Mouse (Mus musculus): Measurements from ENCODE around the gene Dcun1d5. TPM values are rescaled to one million over a fixed set of nuclear protein-coding genes. Genes with fewer than 3 reads are reported as not detected.
"Not testable (repeated sequence)": the region's sequence is repeated elsewhere in the genome, so short reads cannot be mapped to it uniquely, and the experiment has no call there.

Gene Dcun1d5
- total RNA-seq (2014; fragmentation: Nextera tagmentation): 61.2 and 95.5 TPM in 2 replicates
- 90.2 and 101 TPM in 2 replicates for total RNA-seq (2017)

DNA sequence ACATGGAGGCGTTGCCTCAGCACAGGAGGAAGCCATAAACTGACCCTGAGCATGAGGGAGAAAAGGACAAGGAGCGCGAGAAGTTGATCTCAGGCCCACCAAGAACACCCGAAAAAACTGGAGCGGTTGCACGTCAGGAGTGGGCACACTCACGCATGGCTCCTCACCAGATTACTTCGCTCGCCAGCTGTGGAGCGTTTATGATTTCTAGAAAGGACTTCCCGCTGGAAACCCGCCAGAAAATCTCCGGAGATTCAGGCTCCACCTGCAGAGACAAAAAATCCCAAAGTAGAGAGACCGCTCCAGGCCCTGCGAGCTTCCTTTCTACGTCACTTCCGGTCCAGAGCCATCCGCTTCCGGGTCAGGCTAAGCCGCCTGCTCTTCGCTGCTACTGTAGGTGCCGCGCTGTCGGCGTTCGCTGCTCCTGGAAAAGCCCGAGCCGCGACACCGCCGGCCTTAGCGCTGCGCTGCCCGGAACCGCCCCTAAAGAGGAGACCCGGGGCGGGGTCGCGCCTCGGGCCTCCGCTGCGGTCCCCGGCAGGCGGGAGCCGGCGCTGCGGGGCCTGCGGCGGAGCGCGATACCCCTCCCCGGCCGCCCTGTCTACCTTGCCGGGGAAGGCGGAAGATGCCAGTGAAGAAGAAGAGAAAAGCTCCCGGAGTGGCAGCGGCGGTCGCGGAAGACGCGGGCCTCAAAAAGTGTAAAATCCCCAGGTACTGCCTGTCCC, at the start of gene Dcun1d5, which contains the start of gene Dync2h1:
TSS of gene Dcun1d5 (plus strand) at position 349 of the 725 bp plus-strand sequence.
TSS of gene Dync2h1 (minus strand) at position 275 of the 725 bp plus-strand sequence.
- ATAC-seq (replicated peaks; ENCODE audit: poor library complexity, severe bottlenecking): peak; percentile 92

DNA sequence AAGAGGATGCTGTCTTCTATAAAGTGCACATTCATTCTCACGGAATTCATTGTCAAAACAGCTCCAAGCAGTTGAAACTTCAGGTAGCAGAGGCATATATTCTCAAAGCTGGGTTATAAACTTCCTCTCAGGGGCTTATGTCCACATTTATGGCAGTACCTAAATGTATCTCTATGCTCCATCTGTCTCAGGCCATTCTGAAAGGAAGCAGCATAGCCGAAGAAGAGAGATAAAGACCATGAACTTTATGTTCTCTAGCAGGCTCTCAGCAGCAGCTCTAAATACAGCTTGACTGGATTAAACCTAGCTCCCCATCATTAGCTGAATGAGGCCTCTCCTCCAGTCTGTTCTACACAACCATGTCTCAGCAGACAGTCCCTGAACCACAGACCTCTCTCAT, 29.9 kb upstream of the Dcun1d5 start:
- ATAC-seq (replicated peaks; ENCODE audit: poor library complexity, severe bottlenecking): no peak

DNA sequence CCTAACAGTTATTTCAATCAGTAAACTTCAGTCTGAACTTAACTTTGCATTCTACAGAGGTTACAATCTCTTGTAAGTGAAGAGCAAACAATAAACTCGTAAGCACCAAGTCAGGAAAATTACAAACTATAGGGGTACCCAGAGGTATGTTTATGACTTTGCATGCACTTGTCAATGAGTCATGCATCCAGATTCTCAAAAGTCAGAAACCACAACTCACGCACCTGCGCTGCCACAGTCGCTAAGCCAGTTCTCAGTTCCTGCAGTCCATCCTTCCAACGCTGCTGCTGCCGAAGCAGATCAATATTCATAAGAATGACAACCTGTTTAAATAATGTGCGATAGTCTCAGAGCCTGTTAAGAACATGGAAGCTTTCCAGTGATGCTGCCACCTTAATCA, 25.7 kb upstream of the Dcun1d5 start:
- ATAC-seq (replicated peaks; ENCODE audit: poor library complexity, severe bottlenecking): no peak

DNA sequence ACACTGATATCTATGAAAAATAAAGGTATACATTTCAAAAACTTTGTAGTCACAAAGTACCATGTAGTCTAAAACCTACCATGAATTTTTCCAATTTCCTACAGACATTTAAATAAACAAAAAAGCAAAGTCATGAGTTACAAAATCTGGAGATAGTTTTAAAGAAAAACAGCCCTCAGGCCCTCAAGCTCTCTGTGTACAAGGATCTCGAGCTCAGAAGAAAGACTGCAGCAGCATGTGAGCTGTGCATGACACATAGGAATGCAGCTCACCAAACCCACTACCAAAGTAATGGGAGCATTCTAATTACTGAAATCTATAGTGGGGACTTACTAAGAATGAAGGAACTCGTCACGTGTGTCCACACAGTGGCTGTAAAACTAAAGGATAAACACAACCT, 24.6 kb upstream of the Dcun1d5 start:
- no peak for ATAC-seq (replicated peaks; ENCODE audit: poor library complexity, severe bottlenecking)

DNA sequence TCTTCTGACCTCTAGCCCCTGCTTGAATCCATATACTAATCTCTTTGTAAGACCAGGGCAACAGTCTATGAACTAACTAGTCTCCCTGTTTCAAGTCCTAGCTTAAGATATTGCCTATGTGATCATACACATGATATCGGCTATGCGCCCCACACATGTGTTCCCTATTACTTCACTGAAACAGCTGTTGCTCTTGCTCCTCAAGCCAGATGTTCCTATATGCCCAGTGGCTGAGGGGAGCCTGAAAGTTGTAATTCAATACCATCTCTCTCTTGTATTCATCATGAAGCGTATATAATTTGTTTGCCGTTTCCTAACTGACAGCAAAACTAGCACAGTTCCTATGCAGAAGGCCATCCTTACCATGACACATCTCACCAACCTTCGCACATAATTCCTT, 23.6 kb upstream of the Dcun1d5 start:
- no peak for ATAC-seq (replicated peaks; ENCODE audit: poor library complexity, severe bottlenecking)

DNA sequence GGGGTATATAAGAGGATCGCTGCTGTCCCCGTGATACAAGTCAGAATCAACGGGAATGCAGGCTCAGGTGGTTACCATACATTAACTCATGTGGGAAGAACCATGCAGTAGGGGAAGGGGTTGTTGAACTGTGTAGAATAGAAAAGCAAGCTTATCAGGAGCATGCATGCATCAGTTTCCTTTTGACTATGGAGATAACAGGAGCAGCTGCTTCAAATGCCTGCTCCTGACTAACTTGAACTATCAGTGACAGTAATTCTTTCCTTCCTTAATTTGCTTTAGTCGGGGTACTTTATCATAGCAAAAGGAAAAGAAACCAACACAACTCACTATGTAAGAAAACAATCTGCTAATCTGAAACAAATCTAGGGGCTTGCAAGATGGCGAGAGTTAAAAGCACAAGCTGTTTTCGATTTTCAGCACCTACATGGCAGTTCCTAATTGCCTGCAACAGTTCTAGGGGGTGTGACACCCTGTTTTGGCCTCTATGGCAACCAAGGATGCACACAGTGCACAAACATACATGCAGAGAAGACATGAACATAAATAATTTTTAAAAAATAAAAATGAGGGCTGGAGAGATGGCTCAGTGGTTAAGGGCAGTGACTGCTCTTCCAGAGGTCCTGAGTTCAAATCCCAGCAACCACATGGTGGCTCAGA, 16.9 kb upstream of the Dcun1d5 start:
- ATAC-seq (replicated peaks; ENCODE audit: poor library complexity, severe bottlenecking): no peak

DNA sequence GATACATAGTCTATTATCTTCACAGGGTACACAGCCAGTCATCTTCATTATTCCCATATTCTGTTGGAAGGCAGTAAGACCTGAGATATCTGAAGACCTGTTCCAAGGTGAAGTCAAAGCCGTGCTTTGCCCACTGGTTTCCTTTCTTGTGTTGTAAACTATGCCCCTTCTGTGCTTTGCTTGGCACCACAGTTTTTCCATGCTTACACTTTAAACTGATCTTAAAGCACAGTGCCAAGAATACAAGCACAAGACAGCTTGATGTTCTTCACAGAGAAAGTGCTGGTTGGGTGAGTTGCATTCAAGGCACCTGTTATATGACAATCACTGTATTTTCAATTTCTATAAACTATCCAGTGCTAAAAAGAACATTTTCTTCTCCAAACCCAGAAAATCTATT, 10.6 kb upstream of the Dcun1d5 start:
- no peak for ATAC-seq (replicated peaks; ENCODE audit: poor library complexity, severe bottlenecking)

DNA sequence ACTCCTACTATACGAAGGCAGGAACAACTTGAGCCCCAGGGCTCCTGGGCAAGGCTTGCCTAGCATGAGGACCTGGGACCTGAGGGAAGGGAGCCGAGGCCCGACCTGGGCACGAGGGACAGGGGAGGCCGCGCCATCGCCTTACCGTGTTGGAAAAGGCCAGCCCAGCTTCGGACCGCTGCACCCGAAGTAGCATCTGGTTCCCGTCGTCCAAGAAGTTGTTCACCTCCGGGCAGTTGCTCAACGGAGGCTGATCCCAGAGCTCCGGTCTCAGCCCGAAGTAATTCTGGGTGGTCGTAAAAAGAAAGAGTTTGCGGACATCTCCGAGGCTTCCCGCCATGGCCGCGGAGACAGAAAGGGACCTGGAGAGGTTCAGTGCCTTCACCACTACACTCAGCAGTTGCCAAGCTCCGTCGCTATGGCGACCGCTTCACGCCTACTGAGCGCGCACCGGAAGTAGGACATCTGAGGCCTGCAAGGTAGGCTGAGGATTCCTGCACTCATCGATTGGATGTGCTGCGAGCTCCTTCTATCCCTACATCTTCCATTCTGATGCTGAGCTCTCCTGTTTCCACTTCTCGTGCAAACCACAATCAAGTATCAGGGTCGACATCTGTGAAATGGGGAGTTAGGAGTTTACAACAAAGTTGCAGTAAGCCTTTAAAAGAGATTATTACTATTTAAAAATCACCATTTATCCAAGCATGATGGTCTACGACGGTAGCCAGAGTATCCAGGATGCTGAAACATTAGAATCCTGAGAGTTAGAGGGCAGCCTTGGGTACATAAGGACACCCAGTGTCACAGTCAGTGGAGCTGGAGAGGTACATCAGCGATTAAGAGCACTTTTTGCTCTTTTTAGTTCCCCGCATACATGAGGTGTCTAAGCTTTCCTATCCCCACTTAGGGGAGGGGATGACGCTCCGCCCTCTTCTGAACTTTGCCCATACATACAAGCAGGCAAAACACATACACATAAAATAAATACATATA, 7.4 kb upstream of the Dcun1d5 start:
- peak; percentile 98 for ATAC-seq (replicated peaks; ENCODE audit: poor library complexity, severe bottlenecking)

DNA sequence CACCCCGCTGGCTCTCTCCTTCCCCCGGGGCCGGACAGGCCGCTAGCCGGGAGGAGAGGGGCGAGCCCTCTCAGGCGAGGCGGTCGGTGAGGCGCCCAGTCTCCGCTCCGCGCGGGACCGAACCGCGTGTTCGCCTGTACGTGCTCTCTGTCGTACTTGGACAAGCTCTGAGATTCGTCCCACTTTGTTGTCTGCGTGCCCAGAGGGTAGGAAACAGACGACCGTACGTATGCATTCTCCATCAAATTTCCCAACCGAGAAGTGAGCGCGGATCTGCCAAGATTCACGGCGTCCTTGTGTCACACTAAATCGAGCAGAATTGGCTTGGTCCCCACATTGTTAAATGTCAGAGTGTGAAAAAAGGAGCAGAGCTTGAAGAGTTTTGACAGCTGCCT, 574 bp downstream of the Dcun1d5 start:
- ATAC-seq (replicated peaks; ENCODE audit: poor library complexity, severe bottlenecking): peak; percentile 53; the same call in 1 of the 2 replicates

DNA sequence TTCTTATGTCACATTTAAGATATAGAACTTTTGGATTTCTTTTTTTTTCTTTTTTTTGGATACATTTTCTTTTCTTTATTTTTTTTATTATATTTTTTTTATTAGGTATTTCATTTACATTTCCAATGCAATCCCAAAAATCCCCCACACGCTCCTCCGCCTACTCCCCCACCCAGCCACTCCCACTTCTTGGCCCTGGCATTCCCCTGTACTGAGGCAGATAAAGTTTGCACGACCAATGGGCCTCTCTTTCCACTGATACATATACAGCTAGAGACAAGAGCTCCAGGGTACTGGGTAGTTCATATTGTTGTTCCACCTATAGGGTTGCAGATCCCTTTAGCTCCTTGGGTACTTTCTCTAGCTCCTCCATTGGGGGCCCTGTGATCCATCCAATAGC, 6.4 kb downstream of the Dcun1d5 start:
- not testable (repeated sequence) for ATAC-seq (replicated peaks; ENCODE audit: poor library complexity, severe bottlenecking)

DNA sequence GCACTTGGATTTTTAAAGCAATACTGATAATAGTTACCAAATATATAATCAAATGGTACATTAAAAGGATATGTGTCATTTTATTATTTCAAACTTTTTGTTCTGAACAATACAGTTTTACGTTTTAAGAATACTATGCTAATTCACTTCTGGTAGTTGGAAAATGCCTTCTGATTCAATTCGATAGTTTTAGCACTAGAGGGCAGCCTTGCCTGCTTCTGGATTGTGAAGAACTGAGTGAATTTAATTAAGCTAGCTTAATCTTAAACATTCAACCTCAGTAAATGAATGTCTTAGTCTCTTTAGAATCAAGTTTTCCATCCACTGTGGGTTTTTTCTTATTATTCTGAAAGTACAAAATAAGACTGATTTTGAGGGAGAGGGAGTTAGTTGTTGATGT, 31.9 kb downstream of the Dcun1d5 start:
- peak; percentile 67 for ATAC-seq (replicated peaks; ENCODE audit: poor library complexity, severe bottlenecking)

DNA sequence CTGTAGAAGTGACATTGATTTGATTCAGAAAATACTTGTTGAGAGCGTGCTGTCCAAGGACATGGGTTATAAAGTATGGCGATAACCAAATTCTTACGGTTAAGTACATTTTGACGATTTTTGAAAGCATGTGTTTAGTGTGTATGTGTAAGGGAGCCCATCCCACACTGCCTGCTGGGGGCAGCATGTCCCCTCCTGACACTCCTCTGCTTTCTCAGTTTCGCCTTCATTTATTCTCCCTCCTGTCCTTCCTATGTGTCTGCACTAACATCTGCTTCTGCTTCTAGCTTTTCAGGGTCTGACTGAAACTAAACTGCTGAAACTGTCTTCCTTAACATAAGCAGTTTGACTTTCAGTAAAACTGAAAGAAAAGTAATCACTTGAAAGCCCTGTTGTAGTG, 36.7 kb downstream of the Dcun1d5 start:
- ATAC-seq (replicated peaks; ENCODE audit: poor library complexity, severe bottlenecking): peak; percentile 72

DNA sequence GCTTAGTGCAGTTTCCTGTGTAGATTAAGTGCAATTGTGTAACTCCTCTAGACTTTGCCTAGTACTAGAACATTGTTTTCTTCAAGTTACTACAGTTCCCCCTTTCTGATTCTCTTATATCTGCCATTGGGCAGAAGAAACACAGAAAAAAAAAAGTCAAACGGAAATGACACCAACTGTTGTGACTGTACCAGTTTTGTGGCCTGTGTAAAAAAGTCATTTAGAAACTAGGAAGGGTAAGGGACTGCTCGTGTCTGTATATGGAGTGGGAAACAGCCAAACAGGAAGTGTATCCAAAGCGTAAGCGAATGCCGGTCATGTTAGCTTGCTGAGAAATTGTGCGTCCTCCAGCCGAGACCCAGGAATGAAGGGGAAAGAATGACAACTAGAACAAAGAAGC, 37.1 kb downstream of the Dcun1d5 start:
- ATAC-seq (replicated peaks; ENCODE audit: poor library complexity, severe bottlenecking): peak; percentile 92

DNA sequence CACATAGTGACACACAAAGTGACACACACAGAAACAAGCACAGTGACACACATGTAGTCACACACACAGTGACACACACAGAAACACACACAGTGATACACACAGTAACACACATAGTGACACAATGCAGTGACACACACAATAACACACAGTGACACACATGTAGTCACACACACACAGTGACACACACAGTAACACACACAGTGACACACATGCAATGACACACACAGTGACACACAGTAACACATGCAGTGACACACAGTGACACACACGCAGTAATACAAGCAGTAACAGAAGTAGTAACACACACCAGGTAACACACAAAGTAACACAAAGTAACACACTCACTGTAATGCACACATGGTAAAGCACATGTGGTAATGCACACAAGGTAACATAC, 54.3 kb downstream of the Dcun1d5 start:
- ATAC-seq (replicated peaks; ENCODE audit: poor library complexity, severe bottlenecking): no peak

DNA sequence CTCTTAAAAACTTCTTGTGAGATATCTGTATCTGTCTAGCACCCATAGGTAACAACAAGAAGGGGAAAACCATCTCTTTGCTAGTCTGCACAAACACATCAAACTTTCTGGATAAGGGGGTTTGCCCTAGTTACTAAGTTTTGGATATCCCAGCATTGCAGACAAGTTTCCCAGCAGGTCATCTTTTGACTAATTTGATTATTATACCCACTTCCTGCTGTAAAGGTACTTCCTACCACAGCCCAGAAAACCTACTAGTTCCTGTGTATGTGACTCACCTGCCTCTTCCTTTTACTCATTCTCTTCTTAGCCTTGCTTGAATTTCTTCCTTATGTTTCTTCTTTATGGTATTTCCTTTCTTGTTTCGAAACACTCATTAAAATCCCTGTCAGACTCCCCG, 55.6 kb downstream of the Dcun1d5 start:
- no peak for ATAC-seq (replicated peaks; ENCODE audit: poor library complexity, severe bottlenecking)

DNA sequence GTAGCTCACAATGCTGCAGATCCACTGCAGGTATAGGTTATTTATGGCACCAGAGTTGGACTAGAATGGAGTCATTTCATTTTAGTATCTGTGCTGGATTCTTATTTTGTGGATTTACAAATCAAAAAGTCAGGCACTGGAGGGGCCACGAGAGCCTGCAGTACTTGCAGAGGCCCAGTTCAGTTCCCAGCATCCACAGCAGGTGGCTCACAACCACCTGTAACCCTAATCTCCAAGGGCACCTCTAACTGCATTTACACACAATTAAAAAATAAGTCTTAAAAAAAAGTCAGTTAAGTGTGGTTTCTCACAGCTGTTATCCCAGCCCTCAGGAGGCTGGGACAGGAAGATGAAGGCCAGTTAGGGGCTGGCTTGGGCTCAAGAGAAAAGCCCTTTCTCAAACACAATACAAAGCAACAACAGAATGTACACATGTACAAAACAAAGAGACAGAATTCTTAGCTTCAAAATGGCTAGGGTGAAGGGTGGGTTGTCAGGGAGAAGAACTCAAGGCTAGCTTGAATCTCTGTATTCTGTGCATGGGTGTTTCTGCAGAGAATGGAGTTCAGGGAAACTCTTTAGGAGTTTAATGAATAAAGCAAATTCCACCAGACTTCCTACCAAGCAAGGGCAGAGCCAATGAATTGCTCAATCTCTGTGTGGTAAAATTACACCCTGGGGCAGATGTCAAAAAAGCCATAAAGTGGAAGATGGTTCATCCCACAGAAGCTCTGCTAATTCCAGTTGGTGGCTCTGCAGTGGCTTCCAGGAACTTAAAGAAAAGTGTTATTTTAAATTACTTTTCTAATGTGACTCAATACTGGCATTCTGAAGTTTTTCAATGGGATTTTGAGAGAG, 68.7 kb downstream of the Dcun1d5 start:
- ATAC-seq (replicated peaks; ENCODE audit: poor library complexity, severe bottlenecking): peak; percentile 87
